Mouse (Mus musculus) MEL (cell line): Measurements from ENCODE around the gene Sgpl1. TPM values are rescaled to one million over a fixed set of nuclear protein-coding genes. Genes with fewer than 3 reads are reported as not detected.

Experiments
- DNase-seq: peaks from one replicate; pipeline ENCODE4 v3.0.0; 2011; ENCODE audit warnings: low read depth, low spot score
- H3K27ac ChIP-seq: 2 replicates; pipeline ENCODE4 v1.5.1; 2012; ENCODE audit warnings: low read depth, mild to moderate bottlenecking, control low read depth, low read length, moderate library complexity; ENCODE audit not compliant: control insufficient read depth
- H3K27me3 ChIP-seq, 2 experiments: fragments of 150-350 bp in 1 of 2; sonication (generic) in 1 of 2; 2 replicates each; pipeline ENCODE4 v1.6.1; 2012; ENCODE audit warnings: low read length in 2 of 2, mild to moderate bottlenecking in 2 of 2, improper control_type of control experiment in 1 of 2, moderate library complexity in 1 of 2; ENCODE audit not compliant: insufficient read depth in 2 of 2, control insufficient read depth in 1 of 2
- H3K36me3 ChIP-seq, 2 experiments: 2 replicates each; pipeline ENCODE4 v1.6.1; 2012 to 2014; ENCODE audit warnings: low read length in 2 of 2, improper control_type of control experiment in 1 of 2, inconsistent platforms in 1 of 2, mild to moderate bottlenecking in 1 of 2; ENCODE audit not compliant: insufficient read depth in 2 of 2, control insufficient read depth in 1 of 2
- H3K4me1 ChIP-seq, 2 experiments: fragments of 150-350 bp in 1 of 2; sonication (generic) in 1 of 2; 2 replicates each; pipeline ENCODE4 v1.6.1; 2012; ENCODE audit warnings: low read length in 2 of 2, improper control_type of control experiment in 1 of 2, mild to moderate bottlenecking in 1 of 2; ENCODE audit not compliant: insufficient read depth in 2 of 2, control insufficient read depth in 1 of 2
- H3K4me3 ChIP-seq, 2 experiments: fragments of 150-350 bp in 1 of 2; sonication (generic) in 1 of 2; 2 replicates each; pipeline ENCODE4 v1.5.1; 2012; ENCODE audit warnings: low read depth in 2 of 2, low read length in 2 of 2, mild to moderate bottlenecking in 2 of 2, moderate library complexity in 2 of 2, control low read depth in 1 of 2, improper control_type of control experiment in 1 of 2; ENCODE audit not compliant: control insufficient read depth in 1 of 2, insufficient read depth in 1 of 2
- H3K79me2 ChIP-seq: 2 replicates; pipeline ENCODE4 v1.6.1; 2012; ENCODE audit warnings: mild to moderate bottlenecking, low read length, moderate library complexity; ENCODE audit not compliant: control insufficient read depth, poor library complexity, insufficient read depth
- H3K9ac ChIP-seq: 2 replicates; pipeline ENCODE4 v1.6.1; 2012; ENCODE audit warnings: low read depth, mild to moderate bottlenecking, control low read depth, low read length, moderate library complexity; ENCODE audit not compliant: control insufficient read depth, poor library complexity, severe bottlenecking
- H3K9me3 ChIP-seq: fragments of 150-350 bp; sonication (generic); replicated peaks from 2 replicates; pipeline ENCODE4 v1.6.1; 2012; ENCODE audit warnings: mild to moderate bottlenecking, low read length, improper control_type of control experiment, moderate library complexity; ENCODE audit not compliant: insufficient read depth
- CHD1 ChIP-seq: IDR thresholded peaks from 2 replicates; pipeline ENCODE4 v1.6.1; 2012; ENCODE audit warnings: low read depth, mild to moderate bottlenecking, inconsistent platforms, low read length, improper control_type of control experiment
- CHD2 ChIP-seq: IDR thresholded peaks from 2 replicates; pipeline ENCODE4 v1.6.1; 2011; ENCODE audit warnings: low read length, improper control_type of control experiment
- E2F4 ChIP-seq: IDR thresholded peaks from 2 replicates; pipeline ENCODE4 v1.6.1; 2011; ENCODE audit warnings: low read depth, low read length, improper control_type of control experiment, borderline replicate concordance
- ELF1 ChIP-seq: IDR thresholded peaks from 2 replicates; pipeline ENCODE4 v1.6.1; 2014; ENCODE audit warnings: low read depth, mild to moderate bottlenecking, inconsistent platforms, low read length, improper control_type of control experiment, moderate library complexity
- GATA1 ChIP-seq: IDR thresholded peaks from 2 replicates; pipeline ENCODE4 v1.6.1; 2011; ENCODE audit warnings: low read depth, low read length, improper control_type of control experiment
- HCFC1 ChIP-seq: IDR thresholded peaks from 2 replicates; pipeline ENCODE4 v1.6.1; 2012; ENCODE audit warnings: low read depth, mild to moderate bottlenecking, inconsistent platforms, low read length, improper control_type of control experiment, moderate library complexity
- KAT2A ChIP-seq: conservative IDR thresholded peaks from 2 replicates; pipeline ENCODE4 v1.6.1; 2012; ENCODE audit warnings: low read depth, low read length, improper control_type of control experiment, inconsistent platforms
- MAX ChIP-seq: IDR thresholded peaks from 2 replicates; pipeline ENCODE4 v1.6.1; 2011; ENCODE audit warnings: low read length, improper control_type of control experiment
- MAZ ChIP-seq: IDR thresholded peaks from 2 replicates; pipeline ENCODE4 v1.6.1; 2012; ENCODE audit warnings: low read depth, mild to moderate bottlenecking, inconsistent platforms, low read length, improper control_type of control experiment
- MEF2A ChIP-seq: IDR thresholded peaks from 2 replicates; pipeline ENCODE4 v1.6.1; 2014; ENCODE audit warnings: low read depth, mild to moderate bottlenecking, inconsistent platforms, low read length, improper control_type of control experiment; ENCODE audit not compliant: poor library complexity, insufficient replicate concordance, severe bottlenecking; ENCODE audit errors: extremely low read depth
- MYB ChIP-seq: IDR thresholded peaks from 2 replicates; pipeline ENCODE4 v1.6.1; 2011; ENCODE audit warnings: mild to moderate bottlenecking, low read depth, low read length, improper control_type of control experiment
- MYC ChIP-seq: IDR thresholded peaks from 2 replicates; pipeline ENCODE4 v1.6.1; 2011; ENCODE audit warnings: low read depth, mild to moderate bottlenecking, low read length, improper control_type of control experiment, moderate library complexity
- NELFE ChIP-seq: IDR thresholded peaks from 2 replicates; pipeline ENCODE4 v1.6.1; 2011; ENCODE audit warnings: low read depth, low read length, improper control_type of control experiment
- NRF1 ChIP-seq: IDR thresholded peaks from 2 replicates; pipeline ENCODE4 v1.6.1; 2014; ENCODE audit warnings: low read depth, mild to moderate bottlenecking, inconsistent platforms, low read length, improper control_type of control experiment, moderate library complexity; ENCODE audit not compliant: poor library complexity, insufficient read depth, severe bottlenecking
- POLR2A ChIP-seq, 2 experiments: IDR thresholded peaks; 2 replicates each; pipeline ENCODE4 v1.6.1; 2011 to 2012; ENCODE audit warnings: low read length in 2 of 2, mild to moderate bottlenecking in 2 of 2, control low read depth in 1 of 2, improper control_type of control experiment in 1 of 2, low read depth in 1 of 2, moderate library complexity in 1 of 2; ENCODE audit not compliant: control insufficient read depth in 1 of 2, insufficient read depth in 1 of 2, poor library complexity in 1 of 2
- POLR2AphosphoS2 ChIP-seq: IDR thresholded peaks from 2 replicates; pipeline ENCODE4 v1.6.1; 2011; ENCODE audit warnings: low read length, improper control_type of control experiment
- RAD21 ChIP-seq: IDR thresholded peaks from 2 replicates; pipeline ENCODE4 v1.6.1; 2011; ENCODE audit warnings: mild to moderate bottlenecking, low read depth, low read length, improper control_type of control experiment
- RCOR1 ChIP-seq: IDR thresholded peaks from 2 replicates; pipeline ENCODE4 v1.6.1; 2012; ENCODE audit warnings: low read depth, mild to moderate bottlenecking, inconsistent platforms, low read length, improper control_type of control experiment
- SIN3A ChIP-seq: IDR thresholded peaks from 2 replicates; pipeline ENCODE4 v1.6.1; 2012; ENCODE audit warnings: low read length, improper control_type of control experiment, inconsistent platforms
- SMC3 ChIP-seq: IDR thresholded peaks from 2 replicates; pipeline ENCODE4 v1.6.1; 2011; ENCODE audit warnings: low read depth, low read length, improper control_type of control experiment
- TAL1 ChIP-seq: IDR thresholded peaks from 2 replicates; pipeline ENCODE4 v1.6.1; 2012; ENCODE audit warnings: mild to moderate bottlenecking, inconsistent platforms, low read length, moderate library complexity, mixed read lengths
- TBP ChIP-seq: IDR thresholded peaks from 2 replicates; pipeline ENCODE4 v1.8.0; 2011; ENCODE audit warnings: low read depth, low read length, improper control_type of control experiment
- UBTF ChIP-seq: IDR thresholded peaks from 2 replicates; pipeline ENCODE4 v1.6.1; 2012; ENCODE audit warnings: low read depth, mild to moderate bottlenecking, inconsistent platforms, low read length, improper control_type of control experiment, moderate library complexity, borderline replicate concordance; ENCODE audit not compliant: insufficient read depth
- USF2 ChIP-seq, 2 experiments: IDR thresholded peaks; 2 replicates each; pipeline ENCODE4 v1.6.1; 2011 to 2012; ENCODE audit warnings: improper control_type of control experiment in 2 of 2, low read length in 2 of 2, borderline replicate concordance in 1 of 2, inconsistent platforms in 1 of 2, low read depth in 1 of 2, mild to moderate bottlenecking in 1 of 2; ENCODE audit not compliant: insufficient read depth in 1 of 2
- ZC3H11A ChIP-seq: IDR thresholded peaks from 2 replicates; pipeline ENCODE4 v1.6.1; 2012; ENCODE audit warnings: low read depth, mild to moderate bottlenecking, inconsistent platforms, low read length, improper control_type of control experiment
- ZKSCAN1 ChIP-seq: IDR thresholded peaks from 2 replicates; pipeline ENCODE4 v1.6.1; 2012; ENCODE audit warnings: low read depth, mild to moderate bottlenecking, inconsistent platforms, low read length, improper control_type of control experiment, moderate library complexity
- ZNF384 ChIP-seq: IDR thresholded peaks from 2 replicates; pipeline ENCODE4 v1.6.1; 2012; ENCODE audit warnings: low read depth, mild to moderate bottlenecking, inconsistent platforms, low read length, improper control_type of control experiment
- polyA plus RNA-seq, 2 experiments: library from polyadenylated mRNA; stranded (reverse) in 1 of 2; unstranded in 1 of 2; fragments of >175 nt in 1 of 2; fragments of >200 nt in 1 of 2; gene quantifications; 2 replicates each; pipeline versions ENCODE4 v1.2.1 to v1.2.4; 2012; ENCODE audit warnings: low replicate concordance in 2 of 2, low read depth in 1 of 2; ENCODE audit not compliant: insufficient read length in 2 of 2, insufficient read depth in 1 of 2, missing spikeins in 1 of 2
- total RNA-seq: library from RNA; depleted of rRNA; stranded (reverse); fragments of 300-350 nt; gene quantifications from 2 replicates; pipeline ENCODE4 v1.2.3, GENCODE M21; 2012

The Sgpl1 gene
- total and polyA plus RNA-seq, 3 experiments = 8.7 to 11.7 TPM; not detected in 1

DNA sequence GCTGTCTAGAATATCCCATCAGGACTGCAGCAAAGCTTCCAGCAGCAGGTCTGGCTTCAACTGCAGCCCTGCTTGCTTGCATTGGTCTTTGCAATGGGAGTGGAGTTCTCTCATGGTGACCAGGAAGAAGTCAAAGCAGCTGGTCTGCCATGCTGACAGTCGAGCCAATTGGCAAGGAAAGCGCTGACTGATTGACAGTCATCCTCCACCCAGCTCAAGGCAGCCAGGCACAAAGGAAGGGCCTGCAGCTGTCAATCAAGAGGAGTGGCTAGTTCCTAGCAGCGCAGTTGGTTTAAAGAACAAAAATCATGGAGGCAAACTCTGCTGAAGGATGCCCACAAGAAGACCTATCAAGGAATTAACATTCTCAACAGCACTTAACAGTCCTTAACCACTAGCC, 61.0 kb downstream of the Sgpl1 start:
- Histone ChIP-seq H3K4me1 (no peaks in the 10 kb centered on the region), H3K36me3 (no peaks in the 10 kb centered on the region), H3K4me3 (no peak overlapping the region), H3K79me2 (no peaks in the 10 kb centered on the region), H3K27me3 (no peaks in the 10 kb centered on the region), H3K9me3 (no peaks in the 10 kb centered on the region), H3K27ac (no peak overlapping the region), H3K9ac (no peak overlapping the region)
- no peak for TF ChIP-seq NRF1
- no peak for TF ChIP-seq KAT2A
- TF ChIP-seq NELFE = no peak
- TF ChIP-seq MYC = no peak
- TF ChIP-seq MAZ = no peak
- no peak for TF ChIP-seq RAD21
- TF ChIP-seq ZC3H11A = no peak
- TF ChIP-seq USF2 (IDR thresholded peaks at IDR 0.05; ENCODE audit: borderline replicate concordance in 1 of 2, insufficient read depth in 1 of 2, low read depth in 1 of 2, low read length in 2 of 2) = no peak
- no peak for TF ChIP-seq POLR2AphosphoS2
- TF ChIP-seq SIN3A = no peak
- no peak for TF ChIP-seq RCOR1
- TF ChIP-seq ZKSCAN1 = no peak
- no peak for TF ChIP-seq ZNF384
- no peak for TF ChIP-seq HCFC1
- no peak for TF ChIP-seq MAX
- TF ChIP-seq CHD2 = no peak
- TF ChIP-seq E2F4 = no peak
- no peak for TF ChIP-seq POLR2A (IDR thresholded peaks at IDR 0.05; ENCODE audit: control insufficient read depth in 1 of 2, insufficient read depth in 1 of 2, low read depth in 1 of 2, low read length in 2 of 2, poor library complexity in 1 of 2)
- DNase-seq = no peak

DNA sequence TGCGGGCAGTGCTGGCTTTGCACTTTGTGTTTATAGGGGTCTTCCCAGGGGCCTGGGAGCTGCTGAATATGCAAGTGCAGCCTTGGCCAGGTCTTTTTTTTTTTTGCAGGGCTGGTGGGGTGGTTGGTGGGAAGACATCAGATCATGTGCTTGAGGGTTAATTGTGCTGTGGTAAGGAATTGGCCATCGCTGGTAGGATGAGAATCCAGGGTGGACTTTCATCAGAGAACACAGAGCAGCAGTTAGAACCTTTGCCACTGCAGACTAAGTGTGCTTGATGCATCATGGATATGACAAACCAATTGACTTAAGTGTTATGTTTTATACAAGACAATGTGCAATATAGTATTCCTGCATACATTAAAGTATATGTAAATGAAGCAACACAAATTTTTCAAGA, 62.1 kb downstream of the Sgpl1 start:
- Histone ChIP-seq H3K9me3 (no peaks in the 10 kb centered on the region), H3K36me3 (peaks cover 0 to 3% of the 10 kb centered on the region in 2 experiments; a peak in 2 of 4 replicates), H3K27me3 (no peaks in the 10 kb centered on the region), H3K4me1 (peaks cover 0 to 3% of the 10 kb centered on the region in 2 experiments; a peak in 1 of 4 replicates), H3K9ac (no peak overlapping the region), H3K79me2 (no peaks in the 10 kb centered on the region), H3K4me3 (no peak overlapping the region), H3K27ac (no peak overlapping the region)
- no peak for DNase-seq
- no peak for TF ChIP-seq SMC3
- TF ChIP-seq MAX = no peak
- TF ChIP-seq NRF1 = no peak
- no peak for TF ChIP-seq MYB
- no peak for TF ChIP-seq POLR2AphosphoS2
- TF ChIP-seq MAZ = no peak
- no peak for TF ChIP-seq ELF1
- no peak for TF ChIP-seq UBTF
- no peak for TF ChIP-seq MEF2A
- no peak for TF ChIP-seq KAT2A
- no peak for TF ChIP-seq POLR2A (IDR thresholded peaks at IDR 0.05; ENCODE audit: control insufficient read depth in 1 of 2, insufficient read depth in 1 of 2, low read depth in 1 of 2, low read length in 2 of 2, poor library complexity in 1 of 2)
- no peak for TF ChIP-seq ZNF384
- no peak for TF ChIP-seq GATA1
- no peak for TF ChIP-seq CHD1
- TF ChIP-seq RAD21 = no peak
- no peak for TF ChIP-seq TBP
- TF ChIP-seq E2F4 = no peak
- no peak for TF ChIP-seq TAL1
